Mouse (Mus musculus) C2C12 (cell line): Measurements from ENCODE around the gene Csf1.

Experiments
- CEBPB ChIP-seq: IDR thresholded peaks from one replicate; pipeline ENCODE4 v1.6.1; 2011; ENCODE audit warnings: low read depth, mild to moderate bottlenecking, control low read depth, moderate library complexity
- CTCF ChIP-seq: IDR thresholded peaks from one replicate; pipeline ENCODE4 v1.5.1; 2011; ENCODE audit not compliant: control insufficient read depth, insufficient read depth, insufficient read length

GRCm38 (mm10) chr3:107714276-107714933 is 45.9 kb downstream of the Csf1 start:
- TF ChIP-seq CTCF (no peak), CEBPB (no peak)
